Mouse (Mus musculus) brain, adult 2 months (tissue): ENCODE results near the gene Krt88.

Experiments used
- DNase-seq: peaks from one replicate; pipeline ENCODE4 v3.0.0; 2011; ENCODE audit warnings: low read depth, low spot score

Krt88 gene

DNA sequence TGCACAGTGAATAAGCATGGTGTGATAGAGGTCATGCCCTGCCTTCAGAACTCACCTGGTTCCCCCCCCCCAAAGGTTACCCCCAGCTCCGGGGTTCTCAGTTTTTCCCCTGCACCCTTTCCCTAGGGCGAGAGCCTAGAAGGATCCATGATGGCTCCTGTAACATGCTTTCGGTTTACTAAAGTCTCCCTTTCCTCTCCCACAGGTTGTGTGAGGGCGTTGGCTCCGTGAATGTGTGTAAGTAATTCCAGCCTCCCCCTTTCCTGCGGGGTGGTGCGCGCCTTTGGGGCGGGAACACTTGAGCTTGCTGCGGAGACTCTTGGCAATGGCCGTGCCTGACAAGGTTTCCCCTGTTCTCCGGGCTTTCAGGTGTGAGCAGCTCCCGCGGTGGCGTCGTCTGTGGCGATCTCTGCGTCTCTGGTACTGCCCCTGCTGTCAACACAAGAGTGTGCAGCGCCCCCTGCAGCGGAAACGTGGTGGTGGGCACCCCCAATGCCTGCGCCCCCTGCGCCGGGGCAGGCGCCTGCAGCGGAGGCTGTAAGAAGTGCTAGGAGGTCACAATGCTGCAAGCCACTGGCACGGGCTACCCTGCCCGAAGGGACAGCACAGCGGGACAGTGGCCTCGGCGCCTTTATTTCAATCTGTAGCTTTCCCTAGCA lies 31.6 kb downstream of the Krt88 start:
- DNase-seq: peak; percentile 34

DNA sequence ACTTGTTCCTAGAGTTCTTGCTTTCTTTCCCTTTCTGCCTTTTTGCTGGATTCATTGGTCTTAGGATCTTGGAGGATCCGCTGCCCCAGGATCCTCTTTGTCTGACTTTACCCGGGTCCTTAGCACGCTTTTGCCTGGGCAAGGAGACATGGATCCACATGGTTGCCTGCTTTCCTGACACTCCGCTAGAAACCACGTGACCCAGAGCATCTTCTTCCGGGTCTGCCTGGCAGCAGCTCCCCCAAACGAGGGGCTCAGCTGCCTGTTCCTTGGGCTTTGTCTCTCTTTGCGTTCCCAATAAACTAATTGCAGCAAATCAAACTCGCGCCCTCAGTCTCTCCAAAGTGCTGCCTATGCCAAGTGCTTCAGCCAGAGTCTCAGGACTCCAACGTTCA lies 32.1 kb downstream of the Krt88 start:
- DNase-seq: no peak

- DNase-seq: no peak
Observed at GRCm38 (mm10) chr15:101482056-101482455, 34.5 kb downstream of the Krt88 start.

- no peak for DNase-seq
Observed at GRCm38 (mm10) chr15:101483646-101484045, 36.1 kb downstream of the Krt88 start.

DNA sequence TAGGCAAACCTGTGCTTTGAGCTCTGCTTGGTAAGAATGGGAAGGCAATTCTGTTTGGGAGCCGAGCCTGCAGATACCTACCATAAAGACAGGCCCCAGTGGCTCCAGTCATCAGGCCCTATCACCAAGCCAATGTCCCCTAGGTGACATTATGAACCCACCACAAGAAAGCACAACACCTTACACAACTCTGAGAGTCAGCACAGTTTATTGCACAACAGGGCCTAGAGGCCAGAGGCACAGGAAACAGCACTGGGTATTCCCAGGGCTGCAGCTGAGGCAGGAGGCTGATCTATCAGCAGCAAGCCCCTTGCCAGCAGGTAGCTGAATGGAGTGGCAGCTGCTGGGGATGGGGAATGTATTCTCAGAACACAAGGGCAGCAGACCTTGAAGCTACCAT lies 37.4 kb downstream of the Krt88 start:
- no peak for DNase-seq

DNA sequence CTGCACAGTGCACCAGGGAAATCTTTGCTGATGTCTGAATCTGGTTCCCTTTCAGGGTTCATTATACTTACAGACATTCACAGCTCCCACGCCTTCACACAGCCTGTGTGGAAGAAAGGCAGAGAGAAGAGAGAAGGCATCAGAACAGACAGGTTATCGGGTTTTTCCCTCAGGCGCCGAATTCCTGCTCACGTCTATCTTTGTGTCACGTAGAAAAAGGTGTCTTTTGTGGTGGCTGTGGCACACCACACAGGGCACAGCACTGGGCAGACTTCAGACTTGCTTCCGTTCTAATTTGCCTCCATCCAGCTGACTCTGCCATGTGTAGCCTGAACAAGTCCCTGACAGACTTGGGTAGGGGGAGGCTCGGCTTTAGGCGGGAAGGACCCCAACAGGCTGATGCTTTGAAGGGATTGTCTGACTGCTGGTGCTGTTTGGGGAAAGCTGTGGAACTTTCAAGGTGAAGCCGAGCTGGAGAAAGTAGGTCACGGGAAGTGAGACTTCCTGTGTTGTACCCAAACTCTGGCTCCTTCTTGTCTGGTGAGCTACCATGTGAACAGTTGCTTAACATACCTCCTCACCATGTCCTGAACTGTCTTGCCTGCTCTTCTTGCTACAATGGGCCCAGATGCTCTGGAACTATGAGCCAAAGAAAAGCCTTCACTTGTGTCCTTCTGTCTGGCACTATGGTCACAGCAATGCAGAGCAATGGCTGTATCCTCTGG lies 38.5 kb downstream of the Krt88 start:
- DNase-seq: peak; percentile 75

- DNase-seq: peak; percentile 63
Observed at GRCm38 (mm10) chr15:101491431-101491830, 43.9 kb downstream of the Krt88 start, which contains the start of gene Krt83. Gene Krt83 (minus strand): TSS chr15:101491512.

DNA sequence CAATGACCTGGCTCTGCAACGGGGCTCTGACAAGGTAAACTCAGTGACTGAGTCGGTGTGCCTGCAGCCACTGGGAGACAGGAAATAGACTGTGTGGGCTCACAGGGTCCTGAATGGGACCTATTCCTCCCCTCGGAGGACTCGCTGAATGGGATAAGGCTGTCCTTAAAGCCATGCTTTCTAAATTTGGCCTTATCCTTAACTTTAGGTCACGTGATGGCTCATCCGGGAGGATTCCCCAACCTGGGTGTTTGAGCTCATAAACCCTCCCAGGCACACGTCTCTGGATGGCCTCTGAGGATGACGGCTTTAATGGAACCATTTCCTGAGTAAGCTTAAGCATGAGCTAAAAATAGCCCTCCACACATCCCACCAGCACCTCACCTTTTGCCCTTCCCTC lies 45.2 kb downstream of the Krt88 start:
- no peak for DNase-seq

GRCm38 (mm10) chr15:101493713-101494112 lies 46.2 kb downstream of the Krt88 start:
- no peak for DNase-seq

GRCm38 (mm10) chr15:101494203-101494602 lies 46.7 kb downstream of the Krt88 start:
- DNase-seq: no peak

- no peak for DNase-seq
Observed at GRCm38 (mm10) chr15:101495266-101495665, 47.7 kb downstream of the Krt88 start.

DNA sequence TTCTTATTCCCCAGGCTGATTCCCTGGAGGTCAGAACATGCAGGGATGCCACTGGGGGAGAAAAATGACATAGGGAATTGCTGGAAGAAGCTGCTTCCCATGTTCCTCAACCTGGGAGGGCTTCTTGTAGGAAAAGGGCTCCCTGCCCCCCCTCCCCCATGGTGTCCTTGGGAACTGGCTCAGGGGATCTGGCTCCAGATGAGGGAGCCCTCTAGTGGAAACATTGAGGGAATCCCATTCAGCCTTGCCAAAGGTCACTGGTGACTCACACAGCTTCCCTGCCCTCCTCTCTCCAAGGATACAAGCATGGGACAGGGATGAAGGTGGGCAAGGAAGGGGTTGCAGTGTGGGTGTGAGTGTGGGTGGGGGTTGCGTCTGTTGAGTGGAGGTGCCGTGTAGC lies 49.6 kb downstream of the Krt88 start:
- DNase-seq: peak; percentile 68
